Mouse (Mus musculus) cerebellum, adult 9-11 months (tissue): ENCODE results near the gene Lgals9.
"Not testable (repeated sequence)": the region's sequence is repeated elsewhere in the genome, so short reads cannot be mapped to it uniquely, and the experiment has no call there.

Source experiments
- DNase-seq: peaks from one replicate; pipeline ENCODE4 v3.0.0; 2022

Gene Lgals9

GRCm38 (mm10) chr11:78984483-78985177, at the start of gene Lgals9:
TSS of gene Lgals9 (minus strand) at chr11:78984946.
- no peak for DNase-seq

- no peak for DNase-seq
Observed at GRCm38 (mm10) chr11:79033636-79034035, 48.9 kb upstream of the Lgals9 start.

- no peak for DNase-seq
Observed at GRCm38 (mm10) chr11:79033021-79033420, 48.3 kb upstream of the Lgals9 start.

- DNase-seq, result no peak
Observed at GRCm38 (mm10) chr11:79031452-79031746, 46.7 kb upstream of the Lgals9 start.

- DNase-seq, result peak; percentile 57
Observed at GRCm38 (mm10) chr11:79030570-79031451, 46.1 kb upstream of the Lgals9 start.

- no peak for DNase-seq
Observed at GRCm38 (mm10) chr11:79023751-79024150, 39.0 kb upstream of the Lgals9 start.

- DNase-seq, result no peak
Observed at GRCm38 (mm10) chr11:79023342-79023741, 38.6 kb upstream of the Lgals9 start.

GRCm38 (mm10) chr11:79022836-79023235, 38.1 kb upstream of the Lgals9 start:
- no peak for DNase-seq

- DNase-seq, result no peak
Observed at GRCm38 (mm10) chr11:79020535-79021045, 35.8 kb upstream of the Lgals9 start.

- no peak for DNase-seq
Observed at GRCm38 (mm10) chr11:79019839-79020534, 35.2 kb upstream of the Lgals9 start.

GRCm38 (mm10) chr11:79018954-79019704, 34.4 kb upstream of the Lgals9 start:
- peak; percentile 27 for DNase-seq

- no peak for DNase-seq
Observed at GRCm38 (mm10) chr11:79017161-79017606, 32.4 kb upstream of the Lgals9 start.

- DNase-seq, result no peak
Observed at GRCm38 (mm10) chr11:79016236-79016635, 31.5 kb upstream of the Lgals9 start.

GRCm38 (mm10) chr11:79015660-79016215, 31.0 kb upstream of the Lgals9 start:
- no peak for DNase-seq

GRCm38 (mm10) chr11:79014602-79015325, 30.0 kb upstream of the Lgals9 start:
- DNase-seq, result no peak

GRCm38 (mm10) chr11:79013806-79014205, 29.1 kb upstream of the Lgals9 start:
- no peak for DNase-seq

GRCm38 (mm10) chr11:79013056-79013455, 28.3 kb upstream of the Lgals9 start:
- no peak for DNase-seq

- no peak for DNase-seq
Observed at GRCm38 (mm10) chr11:79012529-79012928, 27.8 kb upstream of the Lgals9 start.

GRCm38 (mm10) chr11:79008891-79009290, 24.1 kb upstream of the Lgals9 start:
- no peak for DNase-seq

- no peak for DNase-seq
Observed at GRCm38 (mm10) chr11:79008007-79008775, 23.4 kb upstream of the Lgals9 start.

- not testable (repeated sequence) for DNase-seq
Observed at GRCm38 (mm10) chr11:79007356-79007755, 22.6 kb upstream of the Lgals9 start.
